26 mouse cellular contexts compared by ENCODE assay signal in the genomic region with DNA sequence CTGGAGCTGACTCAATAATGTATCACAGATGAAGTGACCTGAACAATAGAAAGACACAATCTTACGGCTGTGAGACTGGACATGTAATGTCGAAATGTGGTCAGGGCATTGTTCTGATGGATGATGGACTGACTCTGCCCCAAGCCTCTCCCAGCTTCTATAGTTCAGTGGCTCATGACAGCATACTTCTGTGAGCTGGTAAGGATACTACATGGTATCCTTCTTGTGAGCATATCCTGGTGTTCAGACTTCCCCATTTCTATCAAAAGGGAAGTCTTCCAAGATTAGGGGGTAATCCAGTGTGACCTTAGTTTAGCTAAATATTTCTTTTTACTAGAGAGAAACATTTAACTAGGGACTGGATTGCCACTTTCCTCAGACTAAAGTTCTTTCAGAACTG.
"Had no signal": no experiment of that assay in that cellular context is flagged by ENCODE, and none has a peak within 500 bp of the region (broad histone marks: within the 10 kb centered on the region; RNA-seq: fewer than 3 reads in every experiment).

No protein-coding gene starts in this region.

- H3K27ac ChIP-seq: gastrocnemius, adult 2 months; heart, adult 2 months; heart, embryonic 13.5 days; heart, embryonic 15.5 days; hindbrain, embryonic 13.5 days; hindbrain, embryonic 15.5 days; hindbrain, postnatal 0 days; limb, embryonic 13.5 days; limb, embryonic 15.5 days; liver, embryonic 12.5 days had no signal

- H3K36me3 ChIP-seq: heart, embryonic 13.5 days; heart, embryonic 15.5 days; hindbrain, embryonic 13.5 days; hindbrain, embryonic 15.5 days; limb, embryonic 13.5 days; limb, embryonic 15.5 days; liver, embryonic 12.5 days had no signal

- H3K27me3 ChIP-seq: heart, embryonic 13.5 days; heart, embryonic 15.5 days; hindbrain, embryonic 13.5 days; hindbrain, embryonic 15.5 days; limb, embryonic 13.5 days; limb, embryonic 15.5 days; liver, embryonic 12.5 days had no signal

- ATAC-seq: hindbrain, postnatal 0 days; intestine, embryonic 16.5 days; liver, embryonic 12.5 days had no signal

- H3K4me1 ChIP-seq: heart, embryonic 13.5 days; heart, embryonic 15.5 days; hindbrain, embryonic 13.5 days; hindbrain, embryonic 15.5 days; limb, embryonic 13.5 days; limb, embryonic 15.5 days; liver, embryonic 12.5 days had no signal

- H3K9ac ChIP-seq: heart, embryonic 13.5 days; heart, embryonic 15.5 days; hindbrain, embryonic 13.5 days; hindbrain, embryonic 15.5 days; limb, embryonic 13.5 days; limb, embryonic 15.5 days; liver, embryonic 12.5 days had no signal

- H3K4me2 ChIP-seq: heart, embryonic 11.5 days; heart, embryonic 13.5 days; heart, embryonic 15.5 days; hindbrain, embryonic 13.5 days; hindbrain, embryonic 15.5 days; limb, embryonic 13.5 days; limb, embryonic 15.5 days; liver, embryonic 12.5 days had no signal

- DNase-seq: gastrocnemius, adult 2 months; gastrocnemius, postnatal 10 days; gastrocnemius, postnatal 25 days; heart, adult 11 months; heart, adult 2 months; heart, postnatal 14 days; heart, postnatal 36 days; kidney, adult 11 months; kidney, adult 2 months; kidney, adult 9 months; kidney, postnatal 10 days; kidney, postnatal 25 days; kidney, postnatal 4 days; layer of hippocampus, adult 9-11 months; layer of hippocampus, postnatal 36 days; left cerebral cortex, postnatal 4 days had no signal

- H3K9me3 ChIP-seq: heart, embryonic 13.5 days; heart, embryonic 15.5 days; hindbrain, embryonic 13.5 days; hindbrain, embryonic 15.5 days; limb, embryonic 13.5 days; limb, embryonic 15.5 days; liver, embryonic 12.5 days had no signal

- H3K4me3 ChIP-seq: gastrocnemius, adult 2 months; heart, adult 2 months; heart, embryonic 13.5 days; heart, embryonic 15.5 days; hindbrain, embryonic 13.5 days; hindbrain, embryonic 15.5 days; limb, embryonic 13.5 days; limb, embryonic 15.5 days; liver, embryonic 12.5 days had no signal
